Mouse (Mus musculus) large intestine, adult 2 months (tissue): Measurements from ENCODE around the gene Zfp386. TPM values are rescaled to one million over a fixed set of nuclear protein-coding genes. Genes with fewer than 3 reads are reported as not detected.
A peak's percentile ranks its signal among the peaks of the same experiment; 100 is the strongest.
"Not testable (repeated sequence)": the region's sequence is repeated elsewhere in the genome, so short reads cannot be mapped to it uniquely, and the experiment has no call there.

Experiments
- DNase-seq: peaks from one replicate; pipeline ENCODE4 v3.0.0-alpha.2; 2012; ENCODE audit warnings: low read depth, low spot score
- WGBS: fragments of 180-500 bp; shearing (Covaris S2); methylation state at CpG from one replicate; pipeline ENCODE4 v1.1.7; 2018; 5-methylcytosine and 5-hydroxymethylcytosine counted together
- polyA plus RNA-seq: library from polyadenylated mRNA; depleted of rRNA; stranded (reverse); fragments of >200 nt; gene quantifications from 2 replicates; pipeline ENCODE4 v1.2.3, GENCODE M21; 2012; rRNA removed

The Zfp386 gene
- polyA plus RNA-seq = 3.3 and 5.3 TPM in 2 replicates

DNA sequence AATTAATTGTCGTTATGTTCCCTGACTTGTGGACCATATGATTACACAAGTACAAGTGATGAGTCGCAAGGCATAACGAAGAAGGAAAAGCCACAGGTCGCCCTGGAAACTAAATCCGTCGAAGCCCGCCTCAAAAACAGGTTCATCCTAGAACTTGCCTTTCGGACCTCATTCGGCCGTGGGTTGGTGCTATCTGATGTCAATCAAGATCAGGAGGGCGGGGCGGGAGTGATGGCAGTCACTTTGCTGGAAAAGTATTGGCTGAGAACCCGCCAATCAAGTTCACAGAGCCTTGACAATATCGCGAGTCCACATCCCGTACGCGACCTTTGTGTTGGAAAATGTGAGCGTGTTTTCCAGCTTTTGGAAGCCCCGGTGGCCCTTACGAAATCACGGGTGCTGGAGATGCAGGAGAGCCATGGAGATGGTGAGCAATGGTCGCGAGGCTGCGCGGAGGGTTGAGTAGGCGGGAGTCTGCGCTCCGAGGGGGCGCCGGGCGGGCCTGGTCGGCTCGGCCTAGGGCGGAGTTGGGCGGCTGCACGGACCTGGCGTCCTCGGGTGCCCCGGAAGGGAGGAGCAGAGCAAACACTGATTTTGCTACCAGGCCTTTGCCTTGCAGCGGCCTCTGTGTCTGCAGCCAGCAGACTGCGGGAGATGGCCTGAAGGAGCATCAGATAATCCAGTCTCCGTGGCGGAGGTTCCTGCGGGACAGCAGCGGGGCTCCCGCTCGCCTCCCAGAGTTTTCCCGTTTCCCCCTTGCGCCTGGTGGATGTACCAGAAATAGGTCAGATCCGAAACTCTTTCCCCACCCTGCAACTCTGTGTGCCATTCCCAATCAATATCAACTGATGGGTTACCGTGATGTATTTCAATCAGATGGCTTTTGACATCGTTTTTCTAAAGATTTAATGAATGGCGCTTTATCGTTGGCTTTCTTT lies at the start of gene Zfp386:
TSS of gene Zfp386 (plus strand) at position 285 of the 938 bp plus-strand sequence.
- under 1% methylated on average over 55 of the region's 55 CpGs for WGBS
- DNase-seq = peak; percentile 100

DNA sequence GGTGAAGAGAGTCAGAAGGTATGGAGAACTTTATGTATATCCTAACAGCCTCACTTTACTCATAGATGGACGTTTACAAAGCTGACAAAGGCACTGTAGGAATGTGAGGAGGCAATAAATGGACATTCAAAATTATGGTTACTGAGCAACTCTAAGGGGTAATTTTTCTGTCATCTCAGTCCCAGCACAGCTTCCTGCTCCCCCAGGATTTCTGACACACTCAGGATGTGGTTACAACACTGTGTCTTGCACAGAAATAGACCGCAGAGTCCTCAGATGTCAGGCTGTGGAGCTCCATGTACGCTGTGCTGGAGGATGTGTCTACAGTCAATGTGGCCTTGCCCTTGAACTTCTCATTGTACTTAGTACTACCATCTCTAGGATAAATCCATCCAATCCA lies 47.7 kb upstream of the Zfp386 start:
- DNase-seq = not testable (repeated sequence)
- WGBS = 67% methylated on average over 3 of the region's 3 CpGs

DNA sequence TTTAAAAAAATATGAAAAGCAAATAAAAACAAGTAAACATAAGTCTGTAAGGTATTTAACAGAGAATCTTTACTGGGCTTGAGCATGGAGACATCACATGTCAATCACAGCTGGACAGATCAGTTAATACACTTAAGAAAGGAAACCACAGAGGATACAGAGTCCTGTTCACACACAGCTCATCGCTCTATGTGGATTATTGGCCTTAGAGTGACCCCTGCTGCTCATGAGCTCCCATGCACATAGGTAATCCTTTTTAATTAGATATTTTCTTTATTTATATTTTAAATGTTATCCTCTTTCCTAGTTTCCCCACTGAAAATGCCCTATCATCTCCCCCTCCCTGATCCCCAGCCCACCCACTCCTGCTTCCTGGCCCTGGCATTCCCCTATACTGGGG lies 44.6 kb upstream of the Zfp386 start:
- 71% methylated on average over 1 of the region's 1 CpGs for WGBS

DNA sequence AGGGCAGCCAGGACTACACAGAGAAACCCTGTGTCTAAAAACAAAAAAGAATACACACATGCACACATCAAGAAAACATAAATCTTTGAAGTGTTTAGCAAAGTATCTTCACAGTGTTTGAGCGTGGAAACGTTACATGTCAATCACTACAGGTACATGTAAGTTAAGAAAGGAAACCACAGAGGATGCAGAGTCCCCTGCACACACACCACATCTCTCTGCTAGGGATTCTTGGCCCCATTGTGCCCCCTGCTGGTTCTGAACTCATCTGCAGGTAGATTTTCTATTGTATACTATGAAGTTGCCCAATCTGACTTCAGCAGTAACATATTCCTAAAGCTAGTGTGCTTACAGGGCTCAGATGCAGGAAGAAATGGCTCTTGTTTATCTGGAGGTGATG lies 36.7 kb upstream of the Zfp386 start:
- WGBS = 71% methylated on average over 2 of the region's 2 CpGs
- DNase-seq = no peak

More for the DNA sequence above, 44.6 kb upstream of the Zfp386 start:
- not testable (repeated sequence) for DNase-seq

DNA sequence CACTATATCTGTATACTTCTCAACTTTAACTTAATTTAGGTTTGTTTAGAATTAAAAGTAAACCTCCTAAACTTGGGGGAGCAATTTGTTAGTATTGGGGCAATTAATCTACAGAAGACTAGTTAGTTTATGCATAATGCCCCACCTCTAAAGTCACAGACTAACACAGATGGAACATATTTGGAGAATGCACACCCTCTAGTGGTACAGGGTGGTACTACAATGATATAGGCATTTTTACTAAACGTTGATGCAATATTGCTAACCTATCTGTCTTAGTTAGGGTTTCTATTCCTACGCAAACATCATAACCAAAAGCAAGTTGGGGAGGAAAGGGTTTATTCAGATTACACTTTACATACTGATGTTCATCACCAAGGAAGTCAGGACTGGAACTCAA lies 19.4 kb upstream of the Zfp386 start:
- no peak for DNase-seq
- WGBS = 36% methylated on average over 2 of the region's 2 CpGs

DNA sequence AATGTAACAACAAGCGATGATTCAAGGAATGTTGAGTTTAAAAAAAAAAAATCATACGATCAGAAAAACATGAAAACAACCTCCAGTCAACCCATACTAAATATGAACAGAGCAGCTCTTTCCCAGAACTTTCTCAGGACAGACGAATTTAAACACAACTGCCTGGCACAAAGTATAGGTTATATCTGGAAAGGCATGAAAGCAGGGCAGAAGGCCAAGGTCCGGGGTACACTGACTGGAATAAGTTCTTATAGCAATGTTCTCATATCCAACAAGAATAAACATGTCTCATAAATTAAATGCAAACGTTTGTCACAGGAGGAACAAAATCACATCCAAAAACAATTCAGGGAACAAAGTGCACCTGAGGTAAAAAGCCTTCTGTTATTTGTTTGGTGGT lies 12.2 kb upstream of the Zfp386 start:
- 30% methylated on average over 5 of the region's 5 CpGs for WGBS
- no peak for DNase-seq

DNA sequence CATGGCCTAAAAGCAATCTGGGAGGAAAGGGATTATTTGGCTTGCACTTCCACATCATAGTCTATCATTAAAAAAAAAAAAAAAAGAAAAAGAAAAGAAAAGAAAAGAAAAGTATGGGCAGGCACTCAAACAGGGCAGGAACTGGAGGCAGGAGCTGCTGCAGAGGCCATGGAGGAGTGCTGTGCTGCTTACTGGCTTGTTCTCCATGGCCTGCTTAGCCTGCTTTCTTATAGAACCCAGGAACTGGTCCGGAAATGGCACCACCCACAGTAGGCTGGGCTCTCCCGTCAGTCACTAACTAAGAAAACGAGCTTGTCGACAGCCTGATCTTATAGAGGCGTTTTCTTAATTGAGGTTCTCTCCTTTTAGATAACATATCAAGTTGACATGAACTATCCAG lies 2.7 kb upstream of the Zfp386 start:
- DNase-seq = no peak
- 87% methylated on average over 5 of the region's 5 CpGs for WGBS

DNA sequence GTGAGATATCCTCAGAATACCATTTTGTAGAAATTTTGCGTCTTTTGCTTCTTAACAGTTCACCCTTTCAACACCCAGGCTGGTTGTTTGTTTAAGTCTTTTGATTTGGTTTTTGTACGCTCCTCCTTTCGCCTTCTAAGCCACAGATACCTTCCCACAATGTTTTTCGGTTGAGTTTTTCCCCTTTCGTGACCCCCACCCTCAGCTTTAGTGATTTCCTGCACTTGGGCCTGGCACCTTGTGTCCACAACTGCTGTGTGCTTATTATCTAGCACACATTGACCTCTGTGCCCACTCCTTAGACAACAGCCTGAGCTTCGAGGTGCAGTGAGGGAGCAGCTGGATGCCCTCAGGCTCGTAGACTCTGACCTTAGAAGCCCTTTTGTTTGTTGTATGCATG lies 1.2 kb downstream of the Zfp386 start:
- 34% methylated on average over 7 of the region's 7 CpGs for WGBS
- DNase-seq = no peak

DNA sequence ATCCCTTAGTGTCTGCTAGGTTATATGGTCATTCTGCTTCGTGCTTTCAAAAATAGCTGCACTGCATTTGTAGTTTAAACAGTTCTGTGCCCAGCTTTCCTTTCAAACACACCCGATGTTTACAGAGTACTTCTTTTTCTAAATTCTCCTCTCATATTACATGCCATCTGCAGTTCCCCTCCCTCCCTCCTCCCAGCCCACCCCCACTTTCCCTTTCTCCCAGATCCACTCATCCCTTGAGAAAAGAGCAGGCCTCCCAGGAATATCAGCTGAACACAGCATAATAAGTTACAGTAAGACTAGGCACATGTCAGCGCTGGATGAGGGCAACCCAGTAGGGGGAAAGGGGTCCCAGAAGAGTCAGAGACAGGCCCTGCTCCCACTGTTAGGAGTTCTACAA lies 1.7 kb downstream of the Zfp386 start:
- WGBS = 55% methylated on average over 3 of the region's 3 CpGs

DNA sequence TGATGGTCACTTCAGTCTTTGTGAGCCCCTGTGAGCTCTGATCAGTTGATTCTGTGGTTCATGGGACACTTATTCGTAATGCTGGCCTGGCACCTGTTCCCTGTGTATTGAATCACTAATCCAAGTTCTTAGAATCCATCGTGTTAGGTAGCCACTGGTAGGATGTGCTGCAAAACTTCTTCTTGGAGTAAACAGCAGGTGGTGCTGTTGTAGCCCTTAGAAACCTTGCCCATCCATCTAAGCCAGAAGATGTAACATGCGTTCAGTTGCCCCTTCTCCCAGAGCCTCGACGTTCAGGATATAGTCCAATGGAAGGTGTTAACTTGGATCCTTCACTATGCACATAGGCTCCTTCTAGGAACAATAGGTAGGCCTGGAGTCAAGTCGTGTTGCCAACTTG lies 2.2 kb downstream of the Zfp386 start:
- no peak for DNase-seq

More for the DNA sequence above, 1.7 kb downstream of the Zfp386 start:
- no peak for DNase-seq

DNA sequence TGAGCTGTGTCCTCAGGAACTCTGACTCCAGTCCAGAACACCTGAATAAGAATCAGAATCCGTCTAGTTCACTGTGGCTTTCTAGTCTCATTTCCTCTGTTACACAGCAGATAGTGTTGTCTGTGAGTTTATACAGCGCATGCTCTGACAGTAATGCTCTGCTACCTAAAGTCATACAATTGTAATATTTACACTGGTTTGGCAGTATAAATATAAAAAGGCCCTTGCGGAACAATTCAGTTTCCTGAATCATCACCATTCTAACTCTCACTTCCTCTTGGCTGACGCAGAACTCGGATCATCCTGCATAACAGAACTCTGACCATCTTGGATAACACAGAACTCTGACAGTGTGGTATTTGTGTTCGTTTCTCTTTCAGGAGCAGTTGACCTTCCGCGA lies 6.8 kb downstream of the Zfp386 start:
- no peak for DNase-seq

More for the DNA sequence above, 2.2 kb downstream of the Zfp386 start:
- 54% methylated on average over 6 of the region's 6 CpGs for WGBS

DNA sequence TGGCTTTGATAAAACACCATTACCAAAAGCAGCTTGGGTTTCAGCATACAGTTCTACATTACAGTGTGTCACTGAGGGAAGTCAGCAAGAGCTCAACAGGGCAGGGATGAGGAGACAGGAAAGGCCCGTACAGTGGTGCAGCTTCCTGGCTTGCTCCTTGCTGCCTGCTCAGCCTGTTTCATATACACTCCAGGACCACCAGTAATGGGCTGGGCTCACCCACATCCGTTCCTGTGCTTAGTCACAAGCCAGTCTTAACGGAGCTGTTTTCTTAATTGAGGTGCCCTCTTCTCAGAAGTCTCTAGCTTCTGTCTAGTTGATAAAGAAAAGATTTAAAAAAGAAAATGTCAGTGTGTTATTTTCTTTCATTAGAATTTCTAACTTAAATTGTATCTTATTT lies 8.6 kb downstream of the Zfp386 start:
- no peak for DNase-seq
- WGBS = 93% methylated on average over 3 of the region's 3 CpGs

More for the DNA sequence above, 6.8 kb downstream of the Zfp386 start:
- WGBS = 76% methylated on average over 8 of the region's 8 CpGs

DNA sequence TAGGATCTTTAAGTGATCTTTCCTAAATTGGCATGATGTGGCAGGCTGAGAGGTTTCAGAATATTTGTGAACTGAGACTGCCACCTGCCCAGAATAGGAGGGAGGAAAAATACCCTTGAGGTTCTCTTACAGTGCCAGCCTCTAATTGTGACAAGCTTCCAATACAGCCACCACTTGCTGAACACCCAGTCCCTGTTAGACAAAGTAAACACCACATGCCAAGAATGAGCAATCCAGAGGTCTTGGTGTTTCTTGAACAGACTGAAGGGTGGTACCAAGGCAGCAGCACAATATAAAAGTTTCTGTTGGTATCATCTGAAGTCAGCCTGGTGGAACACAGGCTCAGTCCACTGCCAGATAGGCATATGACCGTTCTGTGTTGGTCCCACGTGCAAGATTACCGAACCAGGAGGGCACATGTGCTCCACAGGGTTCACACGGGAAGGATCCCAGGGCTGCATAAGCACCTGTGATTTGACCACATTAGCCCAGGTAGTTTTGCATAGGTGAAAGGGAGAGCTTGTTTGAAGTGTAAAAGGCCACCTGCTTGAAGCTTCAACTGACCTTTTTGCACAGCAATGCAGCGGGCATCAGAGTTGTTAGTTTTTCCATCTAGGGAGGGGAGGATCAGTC lies 14.2 kb downstream of the Zfp386 start:
- 99% methylated on average over 5 of the region's 5 CpGs for WGBS
- no peak for DNase-seq

DNA sequence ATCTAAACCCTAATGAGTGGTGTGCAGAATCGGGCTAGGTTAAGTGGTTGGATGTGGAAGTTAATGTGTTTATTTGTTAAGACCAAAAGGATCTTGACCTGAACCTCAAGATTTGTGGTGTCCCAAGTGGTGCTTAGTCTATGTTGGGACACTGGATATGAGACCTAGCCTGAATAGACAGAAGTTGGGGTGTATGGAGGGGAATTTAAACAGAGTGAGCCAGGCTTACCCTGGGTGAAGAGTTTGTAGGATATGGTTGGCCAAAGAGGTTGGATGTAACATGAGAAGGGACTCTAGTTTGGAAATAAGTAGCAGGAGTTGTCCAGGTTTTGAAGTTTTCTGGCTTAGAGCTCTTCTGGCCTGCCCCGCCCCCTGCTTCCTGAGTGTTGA lies 14.7 kb downstream of the Zfp386 start:
- no peak for DNase-seq
- WGBS = 99% methylated on average over 2 of the region's 2 CpGs

DNA sequence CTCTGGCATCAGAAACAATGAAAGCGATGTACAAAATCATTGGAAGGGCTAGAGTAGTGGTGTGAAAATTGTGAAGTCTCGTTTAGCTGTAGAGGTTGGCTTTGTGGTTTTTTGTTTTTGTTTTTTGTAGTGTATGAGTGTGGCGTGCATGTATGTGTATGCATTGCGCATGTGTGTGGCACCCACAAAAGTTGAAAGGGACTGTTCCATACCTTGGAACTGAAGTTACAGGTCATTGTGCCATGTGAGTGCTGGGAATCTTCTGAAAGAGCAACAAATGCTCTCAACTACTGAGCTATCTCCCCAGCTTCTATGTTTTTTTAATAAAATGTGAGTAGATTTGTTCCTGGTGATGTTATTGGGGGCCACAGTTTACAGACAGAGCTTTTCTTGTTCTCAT lies 15.5 kb downstream of the Zfp386 start:
- no peak for DNase-seq
- 95% methylated on average over 4 of the region's 4 CpGs for WGBS

DNA sequence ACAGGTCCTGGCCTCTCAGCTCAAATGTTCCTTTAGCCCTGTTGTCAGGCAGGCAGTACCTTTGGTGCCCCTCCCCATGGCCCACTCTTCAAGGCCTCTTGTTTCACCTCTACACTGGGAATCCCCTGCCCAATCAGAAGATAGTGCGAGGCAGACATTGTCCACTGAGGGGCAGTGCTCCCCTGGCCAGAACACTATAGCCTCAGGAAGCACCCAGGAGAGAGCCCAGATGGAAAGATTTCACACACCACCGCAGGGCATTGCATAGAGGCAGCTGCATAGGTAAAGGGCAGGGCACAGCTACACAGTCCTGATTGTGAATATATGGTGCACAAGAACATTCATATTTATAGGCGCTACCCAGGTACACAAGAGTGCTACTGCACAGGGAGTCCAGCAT lies 23.5 kb downstream of the Zfp386 start:
- DNase-seq = no peak
- WGBS = 22% methylated on average over 3 of the region's 3 CpGs

DNA sequence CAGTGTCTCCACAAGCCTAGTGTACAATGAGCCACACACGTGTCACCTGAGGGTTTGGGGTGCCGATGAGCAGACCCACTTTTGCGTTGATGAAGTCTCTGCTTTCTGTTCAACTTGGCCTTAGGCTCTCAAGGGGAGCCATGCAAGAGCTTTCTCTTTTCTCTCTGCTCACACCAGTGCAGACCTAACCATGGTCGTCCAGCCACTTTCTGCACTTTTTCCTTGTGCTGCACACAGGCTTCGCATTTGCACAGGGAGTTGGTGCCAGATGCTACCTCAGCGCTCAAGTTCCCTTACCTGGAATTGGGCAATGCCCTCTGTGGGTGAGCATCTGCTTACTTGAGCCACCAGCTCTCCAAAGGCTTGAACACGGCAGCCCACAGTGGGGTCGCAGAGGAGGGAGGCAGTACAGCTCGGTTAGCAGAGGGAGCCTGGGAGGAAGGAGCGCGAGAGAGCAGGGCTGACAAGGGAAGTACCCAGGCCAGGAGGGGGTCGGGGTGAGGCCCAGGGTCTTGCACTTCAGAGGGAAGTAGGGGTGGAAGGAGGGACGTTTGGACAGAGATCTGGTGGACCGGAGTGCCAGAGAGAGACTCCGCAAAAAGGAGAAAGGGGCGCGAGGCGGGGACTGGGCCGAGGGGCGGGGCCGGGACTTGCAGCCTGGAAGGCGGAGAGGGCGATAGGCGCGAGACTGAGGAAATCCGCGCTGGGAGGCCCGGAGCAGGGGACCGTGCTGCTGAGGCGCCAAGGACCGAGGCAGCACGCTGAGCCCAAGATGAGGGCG lies 29.7 kb downstream of the Zfp386 start, which contains the start of gene Vipr2:
TSS of gene Vipr2 (plus strand) at position 653 of the 781 bp plus-strand sequence.
- 7% methylated on average over 33 of the region's 33 CpGs for WGBS
- DNase-seq = no peak

DNA sequence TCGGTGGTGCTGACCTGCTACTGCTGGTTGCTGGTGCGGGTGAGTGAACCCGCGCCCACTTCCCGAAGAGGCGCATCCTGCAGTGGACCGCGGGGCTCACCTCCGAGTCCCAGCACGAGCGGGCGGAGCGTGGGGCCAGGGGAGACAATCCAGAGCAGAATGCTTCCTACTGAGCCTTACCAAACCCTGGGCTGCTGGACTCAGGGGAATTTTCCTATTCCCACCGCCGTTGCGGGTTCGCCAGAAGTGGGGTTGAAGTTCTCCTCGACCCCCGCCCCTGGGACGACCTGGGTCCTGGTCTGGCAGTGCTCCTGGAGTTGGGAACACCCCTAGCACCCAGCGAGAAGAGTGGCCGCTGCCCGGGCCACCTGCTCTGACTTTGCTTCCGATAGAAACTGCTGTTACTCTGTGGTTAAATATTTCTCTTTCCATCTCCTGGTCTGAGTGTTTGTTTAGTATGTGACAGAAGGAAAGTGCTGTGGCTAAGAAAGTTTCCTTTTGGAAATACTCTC lies 30.4 kb downstream of the Zfp386 start:
- under 1% methylated on average over 24 of the region's 24 CpGs for WGBS
- no peak for DNase-seq

DNA sequence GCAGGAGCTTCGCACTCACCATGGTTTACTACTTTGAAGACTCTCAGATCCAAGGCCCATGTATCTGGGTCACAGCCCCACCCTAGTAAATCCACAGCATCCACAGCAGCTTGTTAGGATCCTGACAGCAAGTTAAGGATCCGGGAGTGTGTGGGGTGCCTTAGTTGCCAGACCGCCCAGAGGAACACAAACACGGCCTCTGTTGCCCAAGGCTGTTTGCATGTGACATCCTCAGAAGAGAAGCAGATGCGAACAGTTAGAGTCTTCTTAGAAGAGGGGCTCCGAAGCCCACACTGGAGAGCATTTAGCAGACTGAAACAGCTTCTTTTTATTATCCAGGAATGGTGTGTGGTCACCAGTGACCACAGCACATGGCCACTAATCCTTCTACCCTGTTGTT lies 35.6 kb downstream of the Zfp386 start:
- no peak for DNase-seq
- 77% methylated on average over 6 of the region's 6 CpGs for WGBS

DNA sequence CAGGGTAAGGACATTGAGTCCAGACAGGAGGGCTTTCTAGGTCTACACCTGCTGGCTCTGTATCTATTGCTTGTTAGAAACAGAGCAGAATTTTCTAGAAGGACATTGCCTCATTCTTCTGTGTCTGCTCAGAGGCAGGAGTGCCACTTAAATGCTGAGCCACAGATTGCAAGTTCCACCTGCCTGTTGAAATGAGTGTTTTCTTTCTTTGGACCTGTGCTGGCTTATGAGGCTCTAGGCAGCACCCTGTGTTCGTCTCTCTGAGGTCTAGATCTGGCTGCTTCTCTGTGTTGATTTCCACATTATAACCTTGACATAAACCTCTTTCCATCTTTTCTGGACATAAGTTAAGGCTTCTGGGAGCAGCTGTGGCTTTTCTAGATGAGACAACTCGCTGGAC lies 36.8 kb downstream of the Zfp386 start:
- WGBS = 82% methylated on average over 2 of the region's 2 CpGs

More for the DNA sequence above, 36.8 kb downstream of the Zfp386 start:
- no peak for DNase-seq
